Mouse (Mus musculus) CD8-positive naive resting alpha-beta T cell, adult 2 months (primary cell): ENCODE data around the gene Arhgdib.

Source experiments
- DNase-seq, 2 experiments: peaks; one replicate each; pipeline ENCODE4 v3.0.0; 2022; ENCODE audit warnings: low read depth in 2 of 2, low spot score in 2 of 2

Arhgdib gene

DNA sequence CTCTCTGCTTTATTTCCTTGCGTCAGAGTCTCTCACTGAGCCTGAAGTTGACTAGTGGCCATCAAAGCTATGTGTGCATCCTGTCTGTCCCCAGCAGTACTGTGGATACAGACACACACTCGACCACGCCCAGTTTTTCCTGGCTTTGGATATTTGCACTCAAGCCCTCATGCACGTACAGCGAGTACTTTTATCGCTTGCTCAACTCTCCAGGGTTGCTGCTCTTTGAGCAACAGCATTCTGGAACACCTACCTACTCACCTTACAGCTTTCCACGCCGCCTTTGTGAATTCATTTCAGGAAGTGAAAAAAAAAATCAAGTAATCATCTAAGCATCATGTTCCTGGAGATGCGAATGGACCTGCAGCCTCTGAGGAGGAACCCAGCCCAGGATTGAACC is 11.2 kb upstream of the Arhgdib start:
- DNase-seq, result no peak

GRCm38 (mm10) chr6:136950171-136950570 is 8.5 kb upstream of the Arhgdib start:
- DNase-seq, result no peak

GRCm38 (mm10) chr6:136947716-136948115 is 6.0 kb upstream of the Arhgdib start:
- no peak for DNase-seq

DNA sequence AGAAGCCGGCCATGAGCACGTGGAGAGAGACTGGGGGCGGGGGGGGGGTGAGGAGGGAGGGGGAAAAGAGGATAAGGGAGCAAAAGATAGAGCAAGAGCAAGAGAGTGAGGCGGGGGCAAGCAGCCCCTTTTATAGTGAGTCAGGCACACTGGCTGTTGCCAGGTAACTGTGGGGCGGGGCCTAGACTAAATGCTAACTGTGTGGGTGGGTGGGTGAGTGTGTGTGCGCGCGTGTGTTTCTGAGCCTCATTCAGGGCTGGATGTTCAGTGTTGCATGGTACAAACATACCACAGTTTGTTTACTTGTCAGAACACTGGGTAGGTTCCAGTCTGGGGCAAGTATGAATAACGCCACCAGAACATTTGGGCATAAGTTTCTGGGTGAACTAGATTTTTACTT is 5.2 kb upstream of the Arhgdib start:
- DNase-seq, result peak; percentile 53 to 68

GRCm38 (mm10) chr6:136946241-136946640 is 4.5 kb upstream of the Arhgdib start:
- DNase-seq, result no peak

- peak in 1 of 2 experiments; percentile 47 for DNase-seq
Measured at GRCm38 (mm10) chr6:136944511-136944910, 2.8 kb upstream of the Arhgdib start.

GRCm38 (mm10) chr6:136943392-136943791 is 1.7 kb upstream of the Arhgdib start:
- no peak for DNase-seq

DNA sequence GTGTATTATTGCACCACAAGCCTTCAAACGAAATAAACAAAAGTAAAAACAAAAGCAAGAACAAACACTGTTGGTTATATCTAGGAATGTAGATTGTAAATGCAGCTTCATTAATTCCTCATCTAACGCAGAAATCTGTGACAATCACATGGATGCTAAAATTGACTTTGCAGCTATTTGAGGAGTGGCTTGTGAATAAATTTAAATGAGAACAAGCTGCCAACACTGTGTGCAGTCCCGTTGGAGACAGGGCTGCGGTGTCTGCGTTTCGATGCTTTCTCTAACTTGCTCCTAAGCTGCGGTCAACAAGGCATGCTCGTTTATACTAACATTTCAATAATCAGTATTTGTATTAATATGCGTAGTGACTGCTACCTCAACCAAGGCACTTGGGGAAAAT is 581 bp upstream of the Arhgdib start:
- no peak for DNase-seq

DNA sequence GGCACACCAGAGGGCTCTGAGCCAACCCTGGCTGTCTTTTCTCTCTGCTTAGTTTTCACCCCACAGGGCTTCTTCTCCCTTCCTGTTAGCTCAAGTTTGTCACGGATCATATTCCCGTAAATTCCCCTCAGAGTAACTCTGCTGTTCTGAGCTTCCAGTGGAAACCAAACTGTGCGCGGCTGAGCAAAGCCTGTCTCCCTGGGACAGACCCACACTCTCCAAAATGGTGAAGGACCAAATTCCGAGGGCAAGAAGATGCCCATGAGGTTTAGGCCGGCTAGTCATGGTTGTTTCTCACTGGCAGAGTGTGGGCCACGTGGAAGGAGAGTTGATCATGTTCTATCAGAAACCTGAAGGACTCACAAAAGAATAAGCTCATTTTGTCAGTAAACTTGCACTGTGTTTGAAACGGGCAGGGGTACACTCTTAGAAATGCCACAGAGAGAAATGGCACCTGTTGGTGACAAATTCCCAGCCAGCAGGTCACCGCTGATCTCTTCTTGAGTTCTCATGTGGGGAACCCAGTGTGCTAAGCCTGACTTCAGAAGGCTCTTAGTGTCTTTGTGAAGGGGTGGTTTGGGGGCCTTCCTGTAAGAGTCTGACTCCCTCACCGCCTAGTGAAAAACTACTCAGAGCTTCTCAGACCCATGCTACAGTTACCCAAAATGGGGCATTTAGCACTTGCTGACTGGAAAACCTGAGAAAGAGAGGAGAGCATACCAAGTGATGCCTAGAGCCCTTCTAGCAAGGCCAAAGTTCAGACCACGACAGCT is 1.3 kb downstream of the Arhgdib start:
- DNase-seq, result peak; percentile 40 to 46

- DNase-seq, result no peak
Measured at GRCm38 (mm10) chr6:136939326-136940187, 2.1 kb downstream of the Arhgdib start.

DNA sequence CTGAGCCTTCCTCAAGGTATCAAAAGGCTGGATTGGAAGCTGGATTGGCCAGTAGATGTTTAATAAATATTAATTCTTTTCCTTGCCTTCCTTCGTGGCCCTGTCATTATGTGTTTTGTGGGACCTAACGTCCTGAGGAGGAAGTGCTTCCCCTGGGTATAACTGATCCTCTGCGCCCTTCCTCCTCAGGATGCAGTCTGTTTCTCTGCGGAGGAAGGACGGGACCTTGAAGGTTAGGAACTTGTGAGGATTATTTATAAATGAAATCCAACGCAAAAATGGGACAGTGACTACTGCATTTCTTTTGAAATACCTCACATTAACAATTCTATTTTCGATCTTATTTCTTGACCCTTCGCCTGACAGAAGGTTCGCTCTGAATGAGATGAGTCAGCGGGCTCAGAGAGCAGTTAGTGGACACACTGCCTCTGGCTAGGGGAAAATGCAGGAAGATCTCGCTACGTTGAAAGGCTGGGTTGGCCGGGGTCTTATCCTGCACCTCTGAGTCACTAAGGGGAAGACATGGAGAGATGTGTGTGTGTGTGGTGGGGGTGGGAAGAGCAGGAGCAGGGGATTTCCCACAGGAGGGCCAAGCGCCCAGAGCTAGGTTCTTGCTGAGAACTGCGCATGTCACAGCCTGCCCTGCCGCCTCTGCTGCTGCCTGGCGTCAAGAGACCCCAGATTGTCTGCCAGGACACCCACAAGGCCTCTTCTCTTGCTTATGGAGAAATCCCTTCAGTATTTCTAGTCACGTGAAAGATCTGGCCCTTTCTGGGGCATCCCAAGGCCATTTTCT is 3.2 kb downstream of the Arhgdib start:
- DNase-seq, result peak in 1 of 2 experiments; percentile 50

- no peak for DNase-seq
Measured at GRCm38 (mm10) chr6:136937117-136937516, 4.6 kb downstream of the Arhgdib start.

DNA sequence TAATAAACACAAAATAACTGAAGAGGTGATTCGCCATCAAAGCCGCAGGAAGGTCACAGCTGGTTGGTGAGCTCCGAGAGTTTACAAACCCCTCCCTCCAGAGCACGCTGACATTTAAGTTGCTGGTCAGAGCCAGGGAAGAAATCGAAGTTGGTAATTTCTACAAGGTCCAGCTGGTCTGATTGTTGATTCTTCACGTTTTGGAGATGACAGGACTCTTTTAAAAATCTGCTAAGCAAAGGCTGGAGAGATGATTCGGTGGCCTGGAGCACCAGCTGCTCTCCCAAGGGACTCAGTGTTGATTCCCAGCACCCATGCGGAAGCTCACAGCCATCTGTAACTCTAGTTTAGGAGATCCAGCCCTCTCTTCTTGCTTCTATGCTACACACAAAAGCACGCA is 5.3 kb downstream of the Arhgdib start:
- DNase-seq, result no peak

DNA sequence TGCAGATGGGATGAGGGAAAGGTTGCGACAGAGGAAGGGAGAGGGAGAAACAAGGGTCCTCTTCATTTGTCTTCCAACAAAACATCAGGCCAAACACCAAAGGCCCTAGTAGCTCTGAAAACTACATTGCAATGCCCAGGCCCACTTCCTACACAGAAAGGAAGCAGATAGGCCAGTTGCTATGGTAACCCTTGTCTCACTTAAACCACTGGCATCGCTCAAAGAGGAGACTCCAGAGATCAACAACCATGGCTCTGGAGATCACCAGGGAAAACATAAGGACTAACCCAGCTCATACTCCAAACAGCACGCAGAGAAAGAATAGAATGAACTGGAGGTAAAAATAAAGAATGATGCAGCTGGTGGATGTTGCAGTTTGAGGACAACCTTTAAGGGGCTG is 6.5 kb downstream of the Arhgdib start:
- peak in 1 of 2 experiments; percentile 50 for DNase-seq

GRCm38 (mm10) chr6:136934068-136934467 is 7.6 kb downstream of the Arhgdib start:
- no peak for DNase-seq

GRCm38 (mm10) chr6:136931246-136931645 is 10.5 kb downstream of the Arhgdib start:
- no peak for DNase-seq

DNA sequence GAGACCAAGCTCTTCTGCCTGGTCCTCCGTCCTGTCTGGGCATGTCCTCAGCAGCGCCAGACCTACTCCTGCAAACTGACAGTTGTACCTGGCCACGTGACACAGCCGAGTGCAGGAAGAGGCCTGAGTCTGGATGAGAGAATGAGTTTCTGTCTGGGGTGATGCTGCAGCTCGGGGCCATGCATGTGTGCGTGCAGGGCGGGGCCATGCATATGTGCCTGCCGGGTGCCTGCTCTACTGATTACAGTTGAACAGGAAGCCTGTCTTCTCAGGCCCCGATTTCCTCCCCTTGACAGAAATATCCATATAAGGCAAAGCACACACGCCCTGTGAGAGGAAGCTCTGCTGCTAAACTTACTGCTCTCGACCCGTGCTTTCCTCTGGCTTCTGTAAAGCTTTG is 11.0 kb downstream of the Arhgdib start:
- DNase-seq, result peak; percentile 74 to 75

DNA sequence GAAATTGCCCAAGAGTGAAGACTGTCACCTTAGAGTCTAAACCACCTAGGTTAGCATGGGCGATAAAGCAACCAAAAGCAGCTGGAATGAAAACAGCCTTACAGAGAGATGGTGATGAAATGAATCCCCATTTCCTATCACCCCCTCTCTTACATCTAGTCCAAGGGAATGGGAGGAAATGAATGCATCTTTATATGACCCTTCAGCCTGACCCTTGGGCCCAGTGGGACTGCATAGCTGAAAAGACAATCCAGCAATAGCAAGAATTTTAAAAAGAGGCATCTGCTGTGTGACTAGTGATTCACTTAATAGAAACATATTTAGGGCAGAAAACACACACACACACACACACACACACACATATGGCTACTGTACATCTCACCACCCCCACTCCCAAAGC is 14.1 kb downstream of the Arhgdib start:
- DNase-seq, result no peak

- no peak for DNase-seq
Measured at GRCm38 (mm10) chr6:136925049-136925448, 16.6 kb downstream of the Arhgdib start.

DNA sequence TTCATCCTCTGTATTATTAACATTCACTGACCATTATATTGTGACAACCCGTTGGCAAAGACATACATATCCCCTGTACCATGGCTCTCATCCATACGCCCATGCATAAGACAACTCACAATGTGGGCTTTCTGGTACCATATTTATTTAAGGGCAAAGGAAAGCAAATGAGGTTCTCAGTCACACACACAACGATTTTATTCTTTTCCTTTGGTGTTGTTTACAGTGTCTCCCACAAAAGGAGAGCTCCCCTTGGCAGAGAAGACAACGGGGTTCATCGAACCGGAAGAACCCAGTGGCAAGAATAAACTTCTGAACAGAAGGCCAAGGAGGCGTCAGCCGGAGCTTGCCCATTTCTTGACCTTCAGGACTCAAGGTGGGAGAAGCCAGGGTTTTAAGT is 18.2 kb downstream of the Arhgdib start, which contains the start of gene Pde6h:
Gene Pde6h, plus strand, starts transcription at position 301 of the 400 bp plus-strand sequence.
- no peak for DNase-seq

DNA sequence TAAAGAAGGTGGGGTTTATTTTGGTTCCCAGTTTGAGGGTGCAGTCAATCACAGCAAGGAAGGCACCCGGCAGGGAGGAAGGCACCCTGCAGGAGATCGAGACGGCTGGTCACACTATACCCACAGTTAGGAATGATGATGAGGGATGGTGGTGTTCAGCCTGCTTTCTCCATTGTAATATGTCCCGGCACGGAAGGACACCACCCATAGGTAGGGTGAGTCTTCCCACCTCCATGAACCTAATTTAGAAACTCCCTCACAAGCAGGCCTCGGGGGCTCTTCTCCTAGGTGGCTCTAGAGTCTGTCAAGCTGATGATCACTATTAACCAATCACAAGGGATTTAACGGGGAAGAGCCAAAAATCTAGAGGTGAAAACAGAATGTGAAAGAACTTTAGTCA is 18.8 kb downstream of the Arhgdib start:
- no peak for DNase-seq
